Mouse (Mus musculus) neural tube, embryonic 11.5 days (tissue): ENCODE measurements around the gene Fez1. TPM values are rescaled to one million over a fixed set of nuclear protein-coding genes. Genes with fewer than 3 reads are reported as not detected.

Experiments
- ATAC-seq: fragments of 200-750 bp; cut with Nextera tagmentation; 2 replicates; pipeline ENCODE4 v1.8.0; 2017; ENCODE audit warnings: moderate number of reproducible peaks, mild to moderate bottlenecking, moderate TSS enrichment, moderate library complexity; ENCODE audit not compliant: insufficient read depth, low FRiP score, low TSS enrichment
- DNase-seq: peaks from one replicate; pipeline ENCODE4 v3.0.0-alpha.2; 2015; ENCODE audit warnings: low spot score
- H3K27ac ChIP-seq: fragments of 300-500 bp; sonication (generic); 2 replicates; pipeline ENCODE4 v1.5.1; 2014; ENCODE audit warnings: low read depth, mild to moderate bottlenecking, low read length
- H3K27me3 ChIP-seq: fragments of 300-500 bp; sonication (generic); 2 replicates; pipeline ENCODE4 v1.6.1; 2014; ENCODE audit warnings: mild to moderate bottlenecking, low read length, mixed read lengths; ENCODE audit not compliant: control insufficient read depth, insufficient read depth
- H3K36me3 ChIP-seq: fragments of 300-500 bp; sonication (generic); 2 replicates; pipeline ENCODE4 v1.6.1; 2014; ENCODE audit warnings: mild to moderate bottlenecking, low read length, moderate library complexity, mixed read lengths; ENCODE audit not compliant: control insufficient read depth, insufficient read depth
- H3K4me1 ChIP-seq: fragments of 300-500 bp; sonication (generic); 2 replicates; pipeline ENCODE4 v1.6.1; 2014; ENCODE audit warnings: low read length, mixed read lengths; ENCODE audit not compliant: control insufficient read depth, insufficient read depth
- H3K4me2 ChIP-seq: fragments of 300-500 bp; sonication (generic); 2 replicates; pipeline ENCODE4 v1.6.1; 2014; ENCODE audit warnings: low read depth, mild to moderate bottlenecking, moderate library complexity
- H3K4me3 ChIP-seq: fragments of 300-500 bp; sonication (generic); 2 replicates; pipeline ENCODE4 v1.5.1; 2014; ENCODE audit warnings: low read depth, low read length
- H3K9ac ChIP-seq: fragments of 300-500 bp; sonication (generic); 2 replicates; pipeline ENCODE4 v1.6.1; 2014; ENCODE audit warnings: mild to moderate bottlenecking, low read length
- H3K9me3 ChIP-seq: fragments of 300-500 bp; sonication (generic); 2 replicates; pipeline ENCODE4 v1.6.1; 2016; ENCODE audit warnings: low read length; ENCODE audit not compliant: control insufficient read depth
- WGBS: fragments of 180-500 bp; shearing (Covaris S2); extraction: QIAGEN DNeasy Blood & Tissue Kit; methylation state at CpG from one replicate; pipeline ENCODE4 v1.1.7; 2014; 5-methylcytosine and 5-hydroxymethylcytosine counted together
- polyA plus RNA-seq: library from polyadenylated mRNA; unstranded; fragments of >200 nt; fragmentation: Nextera tagmentation; extraction: Ambion mirVana; gene quantifications from 2 replicates; pipeline ENCODE4 v1.2.1, GENCODE M21; 2014

Fez1 gene
- polyA plus RNA-seq, 1 experiment from 2014 or later, result 300 TPM

DNA sequence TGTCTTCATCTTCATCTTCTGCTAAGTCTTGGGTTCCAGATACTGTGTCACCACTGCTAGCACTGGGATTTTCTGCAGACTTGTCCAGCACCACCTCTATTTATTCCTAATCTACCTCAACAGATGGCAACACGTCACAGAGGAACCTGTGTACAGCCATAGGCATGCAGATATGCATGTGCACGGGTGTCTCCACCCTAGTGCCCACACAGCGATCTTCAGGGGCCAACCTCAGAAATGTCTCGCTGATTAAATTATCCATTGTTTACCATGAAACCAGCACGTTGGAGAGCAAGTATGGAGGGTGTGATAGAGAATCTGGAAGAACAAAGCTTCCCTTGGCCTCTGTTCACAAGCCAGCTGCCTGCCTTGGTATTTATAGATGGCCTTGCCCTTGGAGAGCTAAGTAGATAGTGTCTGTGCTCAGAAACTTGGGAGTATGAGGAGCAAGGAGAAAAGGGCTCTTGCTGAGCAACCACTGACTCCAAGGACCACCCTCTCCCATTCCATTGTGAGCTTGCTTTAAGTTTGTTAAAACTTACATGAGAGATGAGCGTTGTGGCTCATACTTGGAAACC, 71.8 kb downstream of the Fez1 start:
- no peak overlapping the region for H3K27ac ChIP-seq
- no peaks in the 10 kb centered on the region for H3K36me3 ChIP-seq
- H3K9ac ChIP-seq, result no peak overlapping the region
- no peaks in the 10 kb centered on the region for H3K9me3 ChIP-seq
- 87% methylated on average over 6 of the region's 6 CpGs for WGBS
- no peak overlapping the region for H3K4me3 ChIP-seq
- H3K4me2 ChIP-seq, result no peak overlapping the region
- H3K27me3 ChIP-seq, result no peaks in the 10 kb centered on the region
- no peak for DNase-seq
- no peak for ATAC-seq
- H3K4me1 ChIP-seq, result no peaks in the 10 kb centered on the region

GRCm38 (mm10) chr9:36894242-36894641, 72.6 kb downstream of the Fez1 start:
- no peaks in the 10 kb centered on the region for H3K27me3 ChIP-seq
- no peaks in the 10 kb centered on the region for H3K9me3 ChIP-seq
- H3K9ac ChIP-seq, result no peak overlapping the region
- DNase-seq, result no peak
- no peaks in the 10 kb centered on the region for H3K4me1 ChIP-seq
- H3K27ac ChIP-seq, result no peak overlapping the region
- no peak for ATAC-seq
- 94% methylated on average over 7 of the region's 7 CpGs for WGBS
- no peak overlapping the region for H3K4me2 ChIP-seq
- H3K4me3 ChIP-seq, result no peak overlapping the region
- H3K36me3 ChIP-seq, result no peaks in the 10 kb centered on the region

DNA sequence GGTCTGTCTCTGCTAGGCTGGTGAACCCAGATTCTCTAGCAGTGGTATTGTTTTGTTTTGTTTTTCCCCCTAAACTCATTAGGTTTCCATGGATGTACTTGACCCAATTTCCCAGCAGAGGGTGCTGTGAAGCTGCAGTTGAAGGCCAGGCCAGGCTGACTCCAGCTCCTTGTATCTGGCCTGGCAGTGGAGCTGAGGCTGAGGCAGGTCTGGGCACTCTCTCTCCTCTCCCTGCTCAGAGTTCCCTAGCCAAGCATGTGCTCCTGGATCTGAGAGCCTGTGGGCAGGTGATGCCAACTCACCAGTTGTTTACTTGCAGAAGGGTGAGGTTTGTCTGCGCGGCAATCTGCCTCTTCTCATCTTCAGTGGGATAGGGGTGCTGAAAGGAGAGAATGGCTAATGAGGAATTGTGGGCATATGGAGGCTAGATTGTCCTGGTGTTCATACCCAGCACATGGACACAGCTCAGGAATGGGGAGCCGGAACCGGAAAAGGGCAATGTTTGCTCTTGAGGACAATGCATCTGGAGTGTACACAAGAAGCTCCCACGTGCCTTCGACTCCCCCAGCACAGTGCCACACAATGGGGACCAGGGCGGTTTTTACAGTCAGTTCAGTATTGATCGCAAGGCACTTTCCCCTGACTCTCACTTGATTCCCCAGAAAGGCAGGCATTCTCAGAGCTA, 73.5 kb downstream of the Fez1 start:
- Histone ChIP-seq H3K27ac (no peak overlapping the region), H3K36me3 (no peaks in the 10 kb centered on the region), H3K27me3 (no peaks in the 10 kb centered on the region), H3K4me3 (no peak overlapping the region), H3K4me2 (no peak overlapping the region), H3K9ac (no peak overlapping the region), H3K9me3 (no peaks in the 10 kb centered on the region), H3K4me1 (no peaks in the 10 kb centered on the region)
- DNase-seq (peak; percentile 58), ATAC-seq (peak; percentile 69)
- 79% methylated on average over 8 of the region's 8 CpGs for WGBS

GRCm38 (mm10) chr9:36898560-36898959, 76.9 kb downstream of the Fez1 start:
- DNase-seq (no peak), ATAC-seq (no peak)
- Histone ChIP-seq H3K4me2 (no peak overlapping the region), H3K36me3 (no peaks in the 10 kb centered on the region), H3K27me3 (no peaks in the 10 kb centered on the region), H3K4me1 (no peaks in the 10 kb centered on the region), H3K9me3 (no peaks in the 10 kb centered on the region), H3K27ac (no peak overlapping the region), H3K9ac (no peak overlapping the region), H3K4me3 (no peak overlapping the region)
- 93% methylated on average over 3 of the region's 3 CpGs for WGBS

- no peak overlapping the region for H3K4me3 ChIP-seq
- H3K36me3 ChIP-seq, result no peaks in the 10 kb centered on the region
- no peaks in the 10 kb centered on the region for H3K4me1 ChIP-seq
- no peak overlapping the region for H3K27ac ChIP-seq
- WGBS, result 94% methylated on average over 4 of the region's 4 CpGs
- H3K9me3 ChIP-seq, result no peaks in the 10 kb centered on the region
- no peak overlapping the region for H3K4me2 ChIP-seq
- DNase-seq, result no peak
- H3K27me3 ChIP-seq, result no peaks in the 10 kb centered on the region
- H3K9ac ChIP-seq, result no peak overlapping the region
- ATAC-seq, result no peak
Observed at GRCm38 (mm10) chr9:36900464-36900863, 78.8 kb downstream of the Fez1 start.

DNA sequence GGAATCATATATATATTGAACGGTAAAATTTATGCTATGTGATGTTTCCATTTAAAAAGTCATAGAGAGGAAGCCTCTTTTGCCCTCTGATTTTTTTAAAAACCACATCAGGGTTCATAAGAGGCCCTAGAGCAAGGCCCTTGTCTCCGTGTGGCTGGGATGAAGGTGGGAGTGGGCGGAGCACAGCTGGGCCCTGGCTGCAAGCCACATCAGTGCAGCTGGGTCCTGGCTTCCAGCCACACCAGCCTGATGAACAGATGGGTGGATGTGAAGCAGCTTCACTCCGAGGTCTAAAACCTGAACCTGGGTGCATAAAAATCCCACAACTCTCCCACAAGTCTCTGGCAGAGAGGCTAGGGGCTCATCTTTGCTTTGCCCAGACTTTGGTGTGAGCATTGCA, 83.8 kb downstream of the Fez1 start:
- Histone ChIP-seq H3K4me1 (no peaks in the 10 kb centered on the region), H3K9me3 (no peaks in the 10 kb centered on the region), H3K4me2 (no peak overlapping the region), H3K4me3 (no peak overlapping the region), H3K27ac (no peak overlapping the region), H3K9ac (no peak overlapping the region), H3K36me3 (no peaks in the 10 kb centered on the region), H3K27me3 (no peaks in the 10 kb centered on the region)
- ATAC-seq, result no peak
- no peak for DNase-seq
- WGBS, result 83% methylated on average over 4 of the region's 4 CpGs

DNA sequence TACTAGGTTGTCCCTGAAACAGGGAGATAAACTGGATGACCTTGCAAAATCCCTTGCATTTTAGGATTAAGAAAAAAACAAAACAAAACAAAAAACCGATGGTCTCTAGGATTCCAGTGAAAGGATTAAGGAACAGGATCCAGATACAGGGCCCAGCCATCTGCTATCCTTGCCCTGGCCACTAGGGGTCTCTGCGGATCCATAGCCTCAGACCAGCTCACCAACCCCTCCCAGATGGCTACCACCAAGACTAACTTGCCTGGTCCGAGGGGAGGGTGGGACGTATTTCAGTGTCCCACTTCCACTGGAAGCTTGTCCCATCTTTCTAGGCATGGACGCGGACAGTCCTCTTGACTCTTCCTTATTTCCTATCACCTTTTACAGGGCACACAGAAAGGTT, 94.7 kb downstream of the Fez1 start:
- no peak overlapping the region for H3K4me3 ChIP-seq
- H3K36me3 ChIP-seq, result no peaks in the 10 kb centered on the region
- 0 out of 2 replicates have a peak overlapping the region, but pooled peaks have one; percentile 1 for H3K27ac ChIP-seq
- no peak overlapping the region for H3K4me2 ChIP-seq
- H3K27me3 ChIP-seq, result no peaks in the 10 kb centered on the region
- ATAC-seq (peak; percentile 69; the same call in 1 of the 2 replicates), DNase-seq (peak; percentile 80)
- H3K9me3 ChIP-seq, result no peaks in the 10 kb centered on the region
- no peak overlapping the region for H3K9ac ChIP-seq
- 9% methylated on average over 6 of the region's 6 CpGs for WGBS
- peaks cover 3% of the 10 kb centered on the region; the same call in 1 of the 2 replicates for H3K4me1 ChIP-seq

GRCm38 (mm10) chr9:36916915-36917314, 95.3 kb downstream of the Fez1 start:
- Histone ChIP-seq H3K4me2 (no peak overlapping the region), H3K4me1 (peaks cover 3% of the 10 kb centered on the region; the same call in 1 of the 2 replicates), H3K36me3 (no peaks in the 10 kb centered on the region), H3K27me3 (no peaks in the 10 kb centered on the region), H3K27ac (0 out of 2 replicates have a peak overlapping the region, but pooled peaks have one; percentile 1), H3K9ac (no peak overlapping the region), H3K9me3 (no peaks in the 10 kb centered on the region), H3K4me3 (no peak overlapping the region)
- WGBS, result 47% methylated on average over 5 of the region's 5 CpGs
- DNase-seq (no peak), ATAC-seq (no peak)

GRCm38 (mm10) chr9:36918582-36918981, 96.9 kb downstream of the Fez1 start:
- no peak for ATAC-seq
- WGBS, result 62% methylated on average over 3 of the region's 3 CpGs
- H3K9me3 ChIP-seq, result no peaks in the 10 kb centered on the region
- no peak overlapping the region for H3K4me2 ChIP-seq
- H3K27me3 ChIP-seq, result no peaks in the 10 kb centered on the region
- H3K4me1 ChIP-seq, result peaks cover 5% of the 10 kb centered on the region; the same call in 1 of the 2 replicates
- no peak overlapping the region for H3K4me3 ChIP-seq
- DNase-seq, result no peak
- no peaks in the 10 kb centered on the region for H3K36me3 ChIP-seq
- no peak overlapping the region for H3K9ac ChIP-seq
- H3K27ac ChIP-seq, result no peak overlapping the region
